Mouse (Mus musculus) hindbrain, embryonic 15.5 days (tissue): ENCODE data around the gene Lrrc8e. TPM values are rescaled to one million over a fixed set of nuclear protein-coding genes. Genes with fewer than 3 reads are reported as not detected.
A peak's percentile ranks its signal among the peaks of the same experiment; 100 is the strongest.

Experiments
- ATAC-seq: fragments of 200-750 bp; cut with Nextera tagmentation; 2 replicates; pipeline ENCODE4 v1.8.0; 2017; ENCODE audit warnings: low read depth, moderate number of reproducible peaks, moderate TSS enrichment; ENCODE audit not compliant: low FRiP score
- H3K27ac ChIP-seq: fragments of 300-500 bp; sonication (generic); replicated peaks from 2 replicates; pipeline ENCODE4 v1.5.1; 2015; ENCODE audit warnings: mild to moderate bottlenecking, inconsistent platforms
- H3K27me3 ChIP-seq: fragments of 300-500 bp; sonication (generic); 2 replicates; pipeline ENCODE4 v1.6.1; 2015; ENCODE audit warnings: control low read depth, inconsistent platforms
- H3K36me3 ChIP-seq: fragments of 300-500 bp; sonication (generic); 2 replicates; pipeline ENCODE4 v1.6.1; 2015; ENCODE audit warnings: control low read depth, inconsistent platforms
- H3K4me1 ChIP-seq: fragments of 300-500 bp; sonication (generic); replicated peaks from 2 replicates; pipeline ENCODE4 v1.6.1; 2015; ENCODE audit warnings: control low read depth, inconsistent platforms
- H3K4me2 ChIP-seq: fragments of 300-500 bp; sonication (generic); 2 replicates; pipeline ENCODE4 v1.6.1; 2015; ENCODE audit warnings: moderate library complexity, mild to moderate bottlenecking, inconsistent platforms
- H3K4me3 ChIP-seq: fragments of 300-500 bp; sonication (generic); 2 replicates; pipeline ENCODE4 v1.5.1; 2015; ENCODE audit warnings: mild to moderate bottlenecking, inconsistent platforms
- H3K9ac ChIP-seq: fragments of 300-500 bp; sonication (generic); 2 replicates; pipeline ENCODE4 v1.6.1; 2015; ENCODE audit warnings: inconsistent platforms
- H3K9me3 ChIP-seq: fragments of 300-500 bp; sonication (generic); 2 replicates; pipeline ENCODE4 v1.6.1; 2016; ENCODE audit warnings: control low read depth, inconsistent platforms
- WGBS: fragments of 180-500 bp; shearing (Covaris S2); methylation state at CpG from one replicate; pipeline ENCODE4 v1.1.7; 2015; 5-methylcytosine and 5-hydroxymethylcytosine counted together
- polyA plus RNA-seq: library from polyadenylated mRNA; unstranded; fragments of >200 nt; fragmentation: Nextera tagmentation; extraction: Ambion mirVana; gene quantifications from 2 replicates; pipeline ENCODE4 v1.2.1, GENCODE M21; 2015

Gene Lrrc8e
- polyA plus RNA-seq, 1 experiment from 2014 or later = 0.08 TPM

GRCm38 (mm10) chr8:4207016-4207350, 19.6 kb upstream of the Lrrc8e start:
- Histone ChIP-seq H3K36me3 (peaks cover 53% of the 10 kb centered on the region), H3K9ac (no peak overlapping the region), H3K4me1 (peaks cover 28% of the 10 kb centered on the region), H3K4me2 (no peak overlapping the region), H3K9me3 (no peaks in the 10 kb centered on the region), H3K4me3 (no peak overlapping the region), H3K27ac (no peak overlapping the region), H3K27me3 (peaks cover 3% of the 10 kb centered on the region)
- 61% methylated on average over 2 of the region's 2 CpGs for WGBS
- ATAC-seq = no peak

GRCm38 (mm10) chr8:4211097-4211496, 15.5 kb upstream of the Lrrc8e start:
- peaks cover 30% of the 10 kb centered on the region for H3K36me3 ChIP-seq
- H3K4me1 ChIP-seq = peaks cover 62% of the 10 kb centered on the region
- H3K27me3 ChIP-seq = no peaks in the 10 kb centered on the region
- no peak for ATAC-seq
- no peak overlapping the region for H3K4me3 ChIP-seq
- H3K4me2 ChIP-seq = no peak overlapping the region
- H3K27ac ChIP-seq = 0 out of 2 replicates have a peak overlapping the region, but pooled peaks have one; percentile 22
- WGBS = 72% methylated on average over 6 of the region's 6 CpGs
- no peak overlapping the region for H3K9ac ChIP-seq
- H3K9me3 ChIP-seq = no peaks in the 10 kb centered on the region

DNA sequence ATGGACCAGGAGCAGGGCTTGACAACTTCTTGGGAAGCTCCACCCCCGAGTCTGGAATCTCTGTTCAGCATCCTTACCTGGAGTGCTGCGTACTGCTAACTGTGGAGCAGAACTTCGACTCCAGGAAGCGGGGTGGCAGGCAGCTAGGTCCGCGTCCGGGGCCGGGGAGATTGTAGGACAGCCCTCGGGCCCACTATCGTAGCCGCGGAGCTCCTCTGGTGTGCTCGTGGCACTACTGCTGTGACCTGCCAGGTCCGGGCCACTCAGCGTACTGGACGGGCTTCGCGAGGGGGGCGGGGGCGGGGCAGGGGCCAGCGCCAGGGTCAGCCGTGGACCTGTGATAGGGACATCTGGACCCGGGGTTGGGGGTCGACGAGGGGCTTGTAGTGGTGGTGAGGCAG, 13.8 kb upstream of the Lrrc8e start:
- H3K36me3 ChIP-seq = peaks cover 21% of the 10 kb centered on the region
- H3K9me3 ChIP-seq = no peaks in the 10 kb centered on the region
- H3K4me2 ChIP-seq = peak overlapping the region; percentile 97
- H3K27me3 ChIP-seq = no peaks in the 10 kb centered on the region
- peak; percentile 0; the same call in 1 of the 2 replicates for ATAC-seq
- peak overlapping the region; percentile 82 for H3K4me3 ChIP-seq
- 2% methylated on average over 25 of the region's 25 CpGs for WGBS
- H3K27ac ChIP-seq = peak overlapping the region; percentile 71
- H3K9ac ChIP-seq = peak overlapping the region; percentile 53
- peaks cover 55% of the 10 kb centered on the region for H3K4me1 ChIP-seq

GRCm38 (mm10) chr8:4213210-4214005, 13.2 kb upstream of the Lrrc8e start:
- 1% methylated on average over 18 of the region's 18 CpGs for WGBS
- peak overlapping the region; percentile 97 for H3K4me2 ChIP-seq
- H3K36me3 ChIP-seq = peaks cover 21% of the 10 kb centered on the region
- peak overlapping the region; percentile 71 for H3K27ac ChIP-seq
- peak; percentile 10 for ATAC-seq
- peaks cover 55% of the 10 kb centered on the region for H3K4me1 ChIP-seq
- peak overlapping the region; percentile 82 for H3K4me3 ChIP-seq
- H3K27me3 ChIP-seq = no peaks in the 10 kb centered on the region
- H3K9me3 ChIP-seq = no peaks in the 10 kb centered on the region
- H3K9ac ChIP-seq = peak overlapping the region; percentile 53

DNA sequence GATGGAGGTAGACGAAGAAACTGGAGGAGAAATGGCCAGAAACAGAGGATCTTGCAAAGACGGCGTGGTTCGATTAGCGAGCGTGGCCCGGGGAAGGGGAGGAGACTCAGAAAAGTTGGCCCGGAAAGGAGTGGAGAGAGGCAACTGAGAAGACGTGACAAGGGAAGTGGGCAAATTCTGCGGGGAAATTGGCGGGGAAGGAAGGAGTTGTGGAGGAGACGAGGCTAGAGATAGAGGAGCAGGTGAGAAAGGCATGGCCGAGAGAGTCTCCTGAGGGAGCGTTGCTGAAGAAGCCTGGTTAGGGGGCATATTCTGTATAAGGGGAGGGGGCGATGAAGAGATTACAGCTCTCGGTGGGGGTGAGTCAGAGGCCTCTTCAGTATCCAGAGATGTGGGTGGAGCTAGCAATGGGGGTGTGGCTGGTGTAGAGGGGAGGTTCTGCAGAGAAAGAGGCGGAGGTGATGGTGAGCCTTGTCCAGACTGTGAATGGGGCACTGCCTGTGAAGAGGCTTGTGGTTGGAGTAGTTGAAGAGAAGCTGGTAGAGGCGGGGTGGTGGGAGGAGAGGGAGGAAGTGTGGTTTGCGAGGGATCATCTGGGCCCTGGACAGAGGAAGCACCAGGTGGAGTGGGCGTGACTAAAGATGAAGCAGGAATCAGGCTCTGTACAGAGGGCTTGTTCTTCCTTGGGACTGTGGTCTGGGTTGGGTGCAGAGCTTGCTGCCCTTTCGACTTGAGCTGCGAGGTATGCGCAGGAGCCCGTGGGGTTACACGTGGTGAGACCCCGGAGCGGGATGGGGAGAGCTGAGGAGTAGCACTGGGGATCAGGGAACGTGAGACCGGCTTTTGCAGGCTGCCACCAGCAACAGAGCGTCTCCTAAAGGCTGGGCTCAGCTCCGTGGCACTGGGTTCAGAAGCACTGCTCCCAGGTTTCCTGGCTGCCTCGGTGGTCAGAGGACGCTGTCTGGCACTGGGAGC, 12.3 kb upstream of the Lrrc8e start:
- Histone ChIP-seq H3K36me3 (peaks cover 20% of the 10 kb centered on the region), H3K4me1 (peaks cover 55% of the 10 kb centered on the region), H3K9me3 (no peaks in the 10 kb centered on the region), H3K4me2 (peak overlapping the region; percentile 97), H3K9ac (peak overlapping the region; percentile 53), H3K4me3 (peak overlapping the region; percentile 82), H3K27ac (peak overlapping the region; percentile 71), H3K27me3 (no peaks in the 10 kb centered on the region)
- no peak for ATAC-seq
- WGBS = 15% methylated on average over 33 of the region's 33 CpGs

- Histone ChIP-seq H3K4me2 (peak overlapping the region; percentile 97), H3K4me1 (peaks cover 46% of the 10 kb centered on the region), H3K9me3 (no peaks in the 10 kb centered on the region), H3K27ac (peak overlapping the region; percentile 97), H3K9ac (peak overlapping the region; percentile 84), H3K27me3 (no peaks in the 10 kb centered on the region), H3K4me3 (peak overlapping the region; percentile 82), H3K36me3 (peaks cover 3% of the 10 kb centered on the region; the same call in 1 of the 2 replicates)
- ATAC-seq = peak; percentile 2
- 5% methylated on average over 18 of the region's 18 CpGs for WGBS
These were observed 10.3 kb upstream of the Lrrc8e start for GRCm38 (mm10) chr8:4216296-4216695.

DNA sequence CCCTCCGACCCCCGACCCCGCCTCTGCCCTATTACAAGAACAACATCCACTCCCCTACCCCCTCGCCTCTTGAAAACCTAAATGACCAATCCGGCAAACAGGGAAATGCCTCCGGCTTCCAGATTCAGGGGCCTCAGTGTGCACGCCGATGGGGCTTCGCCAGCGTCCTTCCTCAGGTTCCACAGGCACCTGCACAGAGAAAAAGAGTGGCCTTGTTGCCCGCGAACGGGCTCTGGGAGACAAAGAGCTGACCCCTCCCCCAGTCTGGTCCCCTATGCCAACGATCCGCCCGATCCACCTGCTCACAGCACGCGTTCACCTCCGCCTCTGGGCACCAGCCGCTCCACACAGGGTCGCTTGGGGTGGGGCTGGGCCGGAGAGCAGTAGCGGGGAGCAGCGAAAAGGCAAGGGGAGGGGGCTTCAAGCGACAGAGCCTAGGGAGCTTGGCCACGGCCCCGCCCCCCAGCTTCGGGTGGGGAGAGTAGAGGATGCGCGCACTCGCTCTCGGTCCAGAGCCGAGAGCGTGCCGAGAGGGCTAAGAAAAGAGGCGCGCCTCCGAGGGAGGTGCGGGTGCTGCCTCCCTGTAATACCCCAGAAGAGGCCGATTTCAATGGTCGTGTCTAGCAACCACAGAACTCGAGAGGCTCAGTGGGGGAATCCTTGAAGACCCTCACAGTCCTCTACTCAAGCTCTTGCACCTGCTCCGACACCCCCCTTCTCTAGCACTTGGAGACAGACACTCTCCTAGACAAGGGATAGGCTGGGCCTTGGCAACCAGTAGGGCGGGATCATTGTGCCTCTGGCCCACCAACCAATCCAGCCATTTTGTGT, 9.6 kb upstream of the Lrrc8e start, which contains the start of gene Prr36:
Gene Prr36, minus strand, starts transcription at position 669 of the 831 bp plus-strand sequence.
- Histone ChIP-seq H3K9ac (peak within 1 kb of the TSS; percentile 84), H3K4me2 (peak within 1 kb of the TSS; percentile 97), H3K27me3 (no peaks in the 10 kb centered on the region), H3K4me1 (peaks cover 46% of the 10 kb centered on the region), H3K9me3 (no peaks in the 10 kb centered on the region), H3K36me3 (peaks cover 3% of the 10 kb centered on the region; the same call in 1 of the 2 replicates), H3K27ac (peak within 1 kb of the TSS; percentile 97), H3K4me3 (peak within 1 kb of the TSS; percentile 82)
- peak; percentile 90 for ATAC-seq
- under 1% methylated on average over 44 of the region's 44 CpGs for WGBS

GRCm38 (mm10) chr8:4219617-4220016, 7.0 kb upstream of the Lrrc8e start:
- no peak overlapping the region for H3K9ac ChIP-seq
- ATAC-seq = no peak
- no peak overlapping the region for H3K4me3 ChIP-seq
- 90% methylated on average over 3 of the region's 3 CpGs for WGBS
- no peaks in the 10 kb centered on the region for H3K9me3 ChIP-seq
- H3K27me3 ChIP-seq = no peaks in the 10 kb centered on the region
- no peak overlapping the region for H3K4me2 ChIP-seq
- peaks cover 25% of the 10 kb centered on the region for H3K4me1 ChIP-seq
- peaks cover under 1% of the 10 kb centered on the region; the same call in 1 of the 2 replicates for H3K36me3 ChIP-seq
- no peak overlapping the region for H3K27ac ChIP-seq

DNA sequence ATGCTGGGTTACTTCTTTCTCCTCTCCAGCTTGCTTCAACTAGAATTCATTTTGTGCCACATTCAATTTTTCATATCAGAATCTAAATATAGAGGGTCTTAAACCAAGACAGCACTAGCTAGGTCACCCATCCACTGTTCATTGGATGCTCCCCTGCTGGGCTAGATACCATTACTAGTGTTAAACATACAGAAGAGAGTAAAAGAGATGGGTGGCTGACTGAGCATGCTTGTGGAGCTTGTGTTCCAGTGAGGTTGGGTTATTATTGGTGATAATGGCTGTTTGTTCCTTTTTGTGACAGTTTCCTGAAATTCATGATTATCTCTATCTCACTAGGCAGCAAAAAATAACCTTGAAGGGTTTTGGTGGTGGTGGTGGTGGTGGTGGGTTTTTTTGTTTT, 4.6 kb upstream of the Lrrc8e start:
- H3K36me3 ChIP-seq = no peaks in the 10 kb centered on the region

GRCm38 (mm10) chr8:4226323-4226722, 304 bp upstream of the Lrrc8e start:
- Histone ChIP-seq H3K27me3 (peaks cover 21% of the 10 kb centered on the region; the same call in 1 of the 2 replicates), H3K4me3 (no peak overlapping the region), H3K9me3 (no peaks in the 10 kb centered on the region), H3K4me1 (peaks cover 6% of the 10 kb centered on the region), H3K4me2 (peak overlapping the region; percentile 46), H3K36me3 (no peaks in the 10 kb centered on the region), H3K27ac (no peak overlapping the region), H3K9ac (no peak overlapping the region)
- 25% methylated on average over 4 of the region's 4 CpGs for WGBS
- 0 out of 2 replicates have a peak, but pooled peaks have one; percentile 11 for ATAC-seq

More for the DNA sequence above, 4.6 kb upstream of the Lrrc8e start:
- Histone ChIP-seq H3K27ac (no peak overlapping the region), H3K4me2 (no peak overlapping the region), H3K9me3 (no peaks in the 10 kb centered on the region), H3K4me1 (peaks cover 11% of the 10 kb centered on the region), H3K9ac (no peak overlapping the region), H3K4me3 (no peak overlapping the region), H3K27me3 (peaks cover 9% of the 10 kb centered on the region; the same call in 1 of the 2 replicates)
- no peak for ATAC-seq

DNA sequence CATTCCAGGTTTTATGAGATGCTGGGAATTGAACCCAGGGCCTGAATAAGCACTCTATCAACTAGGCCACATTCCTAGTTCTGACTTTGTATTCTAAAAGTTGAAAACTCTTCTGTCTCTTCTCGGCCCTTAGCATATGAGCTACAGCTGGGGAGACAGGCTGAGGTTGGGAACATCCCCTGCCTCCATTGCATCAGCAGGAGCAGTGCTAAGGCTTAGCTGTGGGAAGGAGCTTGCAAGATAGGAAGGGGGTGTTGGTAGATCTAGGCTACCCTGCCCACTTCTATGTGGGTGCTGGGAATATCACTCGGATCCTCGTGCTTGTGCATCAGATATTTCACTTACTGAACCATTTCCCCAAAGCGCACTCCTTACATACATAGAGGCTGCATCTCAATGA, 1.3 kb downstream of the Lrrc8e start:
- Histone ChIP-seq H3K36me3 (no peaks in the 10 kb centered on the region), H3K4me2 (no peak overlapping the region), H3K9me3 (no peaks in the 10 kb centered on the region), H3K4me3 (no peak overlapping the region), H3K27ac (no peak overlapping the region), H3K9ac (no peak overlapping the region), H3K4me1 (peaks cover 6% of the 10 kb centered on the region), H3K27me3 (peaks cover 21% of the 10 kb centered on the region; the same call in 1 of the 2 replicates)
- 94% methylated on average over 4 of the region's 4 CpGs for WGBS
- no peak for ATAC-seq
